Mouse (Mus musculus) hindbrain, embryonic 14.5 days (tissue): ENCODE measurements around the gene Kars. TPM values are rescaled to one million over a fixed set of nuclear protein-coding genes. Genes with fewer than 3 reads are reported as not detected.

Experiments
- ATAC-seq: fragments of 200-750 bp; cut with Nextera tagmentation; 2 replicates; pipeline ENCODE4 v1.8.0; 2017; ENCODE audit warnings: moderate number of reproducible peaks, mild to moderate bottlenecking, moderate TSS enrichment, moderate library complexity; ENCODE audit not compliant: low FRiP score
- DNase-seq: peaks from one replicate; pipeline ENCODE4 v3.0.0-alpha.2; 2015; ENCODE audit warnings: low spot score
- H3K27ac ChIP-seq: fragments of 300-500 bp; sonication (generic); 2 replicates; pipeline ENCODE4 v1.5.1; 2014; ENCODE audit warnings: mild to moderate bottlenecking, moderate library complexity
- H3K27me3 ChIP-seq: fragments of 300-500 bp; sonication (generic); 2 replicates; pipeline ENCODE4 v1.6.1; 2014; ENCODE audit warnings: mild to moderate bottlenecking, low read length, mixed read lengths; ENCODE audit not compliant: control insufficient read depth, insufficient read depth
- H3K36me3 ChIP-seq: fragments of 300-500 bp; sonication (generic); replicated peaks from 2 replicates; pipeline ENCODE4 v1.6.1; 2014; ENCODE audit not compliant: control insufficient read depth, insufficient read depth
- H3K4me1 ChIP-seq: fragments of 300-500 bp; sonication (generic); replicated peaks from 2 replicates; pipeline ENCODE4 v1.6.1; 2014; ENCODE audit warnings: antibody characterized with exemption, low read length, mixed read lengths; ENCODE audit not compliant: control insufficient read depth, insufficient read depth
- H3K4me2 ChIP-seq: fragments of 300-500 bp; sonication (generic); replicated peaks from 2 replicates; pipeline ENCODE4 v1.6.1; 2014; ENCODE audit warnings: mild to moderate bottlenecking, moderate library complexity
- H3K4me3 ChIP-seq: fragments of 300-500 bp; sonication (generic); replicated peaks from 2 replicates; pipeline ENCODE4 v1.5.1; 2014; ENCODE audit warnings: mild to moderate bottlenecking, low read length
- H3K9ac ChIP-seq: fragments of 300-500 bp; sonication (generic); 2 replicates; pipeline ENCODE4 v1.6.1; 2014
- H3K9me3 ChIP-seq: fragments of 300-500 bp; sonication (generic); 2 replicates; pipeline ENCODE4 v1.6.1; 2016; ENCODE audit warnings: low read length; ENCODE audit not compliant: control insufficient read depth
- WGBS: fragments of 180-500 bp; shearing (Covaris S2); extraction: QIAGEN DNeasy Blood & Tissue Kit; methylation state at CpG from one replicate; pipeline ENCODE4 v1.1.7; 2014; 5-methylcytosine and 5-hydroxymethylcytosine counted together
- polyA plus RNA-seq: library from polyadenylated mRNA; unstranded; fragments of >200 nt; fragmentation: Nextera tagmentation; extraction: Ambion mirVana; gene quantifications from 2 replicates; pipeline ENCODE4 v1.2.1, GENCODE M21; 2014

The Kars gene
- polyA plus RNA-seq, 1 experiment from 2014 or later = 190 TPM

- WGBS = 46% methylated on average over 5 of the region's 5 CpGs
- no peak for DNase-seq
- no peak overlapping the region for H3K9ac ChIP-seq
- H3K9me3 ChIP-seq = no peaks in the 10 kb centered on the region
- H3K36me3 ChIP-seq = peaks cover 10% of the 10 kb centered on the region; the same call in 1 of the 2 replicates
- no peaks in the 10 kb centered on the region for H3K27me3 ChIP-seq
- no peak for ATAC-seq
- H3K4me2 ChIP-seq = no peak overlapping the region
- H3K4me3 ChIP-seq = no peak overlapping the region
- no peaks in the 10 kb centered on the region for H3K4me1 ChIP-seq
- no peak overlapping the region for H3K27ac ChIP-seq
Observed at GRCm38 (mm10) chr8:111968991-111969390, 42.1 kb downstream of the Kars start.

GRCm38 (mm10) chr8:111968541-111968940, 42.6 kb downstream of the Kars start:
- Histone ChIP-seq H3K4me2 (no peak overlapping the region), H3K36me3 (0 out of 2 replicates have a peak, but pooled peaks cover 10% of the 10 kb centered on the region), H3K4me1 (no peaks in the 10 kb centered on the region), H3K27me3 (no peaks in the 10 kb centered on the region), H3K9me3 (no peaks in the 10 kb centered on the region), H3K27ac (no peak overlapping the region), H3K4me3 (no peak overlapping the region), H3K9ac (no peak overlapping the region)
- WGBS = 90% methylated on average over 10 of the region's 10 CpGs
- DNase-seq = no peak
- ATAC-seq = no peak

- WGBS = 81% methylated on average over 5 of the region's 5 CpGs
- H3K27me3 ChIP-seq = no peaks in the 10 kb centered on the region
- H3K4me2 ChIP-seq = no peak overlapping the region
- 0 out of 2 replicates have a peak, but pooled peaks cover 9% of the 10 kb centered on the region for H3K36me3 ChIP-seq
- DNase-seq (no peak), ATAC-seq (no peak)
- no peak overlapping the region for H3K27ac ChIP-seq
- no peaks in the 10 kb centered on the region for H3K9me3 ChIP-seq
- H3K4me3 ChIP-seq = no peak overlapping the region
- H3K4me1 ChIP-seq = no peaks in the 10 kb centered on the region
- no peak overlapping the region for H3K9ac ChIP-seq
Observed at GRCm38 (mm10) chr8:111967246-111967870, 43.8 kb downstream of the Kars start.

GRCm38 (mm10) chr8:111964849-111965561, 46.1 kb downstream of the Kars start:
- H3K9ac ChIP-seq = no peak overlapping the region
- ATAC-seq = no peak
- H3K36me3 ChIP-seq = no peaks in the 10 kb centered on the region
- no peak for DNase-seq
- H3K9me3 ChIP-seq = no peaks in the 10 kb centered on the region
- H3K27ac ChIP-seq = no peak overlapping the region
- no peak overlapping the region for H3K4me2 ChIP-seq
- no peak overlapping the region for H3K4me3 ChIP-seq
- 81% methylated on average over 7 of the region's 7 CpGs for WGBS
- H3K4me1 ChIP-seq = no peaks in the 10 kb centered on the region
- no peaks in the 10 kb centered on the region for H3K27me3 ChIP-seq

GRCm38 (mm10) chr8:111964351-111964750, 46.8 kb downstream of the Kars start:
- H3K36me3 ChIP-seq = no peaks in the 10 kb centered on the region
- DNase-seq = no peak
- no peaks in the 10 kb centered on the region for H3K9me3 ChIP-seq
- 62% methylated on average over 5 of the region's 5 CpGs for WGBS
- no peaks in the 10 kb centered on the region for H3K4me1 ChIP-seq
- H3K27me3 ChIP-seq = no peaks in the 10 kb centered on the region
- no peak overlapping the region for H3K4me2 ChIP-seq
- H3K4me3 ChIP-seq = no peak overlapping the region
- no peak overlapping the region for H3K27ac ChIP-seq
- no peak for ATAC-seq
- H3K9ac ChIP-seq = no peak overlapping the region

- Histone ChIP-seq H3K27ac (no peak overlapping the region), H3K36me3 (no peaks in the 10 kb centered on the region), H3K27me3 (no peaks in the 10 kb centered on the region), H3K9ac (no peak overlapping the region), H3K9me3 (no peaks in the 10 kb centered on the region), H3K4me3 (no peak overlapping the region), H3K4me2 (no peak overlapping the region), H3K4me1 (no peaks in the 10 kb centered on the region)
- 78% methylated on average over 4 of the region's 4 CpGs for WGBS
- no peak for ATAC-seq
- DNase-seq = no peak
Observed at GRCm38 (mm10) chr8:111963546-111963945, 47.6 kb downstream of the Kars start.

- no peak overlapping the region for H3K4me3 ChIP-seq
- no peak overlapping the region for H3K4me2 ChIP-seq
- H3K27ac ChIP-seq = no peak overlapping the region
- DNase-seq = no peak
- H3K9me3 ChIP-seq = no peaks in the 10 kb centered on the region
- H3K36me3 ChIP-seq = no peaks in the 10 kb centered on the region
- no peaks in the 10 kb centered on the region for H3K4me1 ChIP-seq
- ATAC-seq = no peak
- no peaks in the 10 kb centered on the region for H3K27me3 ChIP-seq
- H3K9ac ChIP-seq = no peak overlapping the region
- WGBS = 55% methylated on average over 10 of the region's 10 CpGs
Observed at GRCm38 (mm10) chr8:111963091-111963490, 48.0 kb downstream of the Kars start.

GRCm38 (mm10) chr8:111962589-111962988, 48.5 kb downstream of the Kars start:
- Histone ChIP-seq H3K4me3 (no peak overlapping the region), H3K4me2 (no peak overlapping the region), H3K9me3 (no peaks in the 10 kb centered on the region), H3K27ac (no peak overlapping the region), H3K9ac (no peak overlapping the region), H3K27me3 (no peaks in the 10 kb centered on the region), H3K4me1 (no peaks in the 10 kb centered on the region), H3K36me3 (no peaks in the 10 kb centered on the region)
- DNase-seq (no peak), ATAC-seq (no peak)
- 73% methylated on average over 1 of the region's 1 CpGs for WGBS

- Histone ChIP-seq H3K27ac (no peak overlapping the region), H3K4me2 (no peak overlapping the region), H3K27me3 (no peaks in the 10 kb centered on the region), H3K4me3 (no peak overlapping the region), H3K9me3 (no peaks in the 10 kb centered on the region), H3K4me1 (no peaks in the 10 kb centered on the region), H3K9ac (no peak overlapping the region), H3K36me3 (peaks cover 11% of the 10 kb centered on the region)
- DNase-seq = no peak
- no peak for ATAC-seq
- 72% methylated on average over 3 of the region's 3 CpGs for WGBS
Observed at GRCm38 (mm10) chr8:111961330-111961729, 49.8 kb downstream of the Kars start.
